Mouse (Mus musculus): ENCODE measurements around the gene Kif26b. TPM values are rescaled to one million over a fixed set of nuclear protein-coding genes. Genes with fewer than 3 reads are reported as not detected.
A peak's percentile ranks its signal among the peaks of the same experiment; 100 is the strongest.

Kif26b gene
- total and polyA plus RNA-seq, 2 experiments from 2014 or later = 3.4 to 33.7 TPM

DNA sequence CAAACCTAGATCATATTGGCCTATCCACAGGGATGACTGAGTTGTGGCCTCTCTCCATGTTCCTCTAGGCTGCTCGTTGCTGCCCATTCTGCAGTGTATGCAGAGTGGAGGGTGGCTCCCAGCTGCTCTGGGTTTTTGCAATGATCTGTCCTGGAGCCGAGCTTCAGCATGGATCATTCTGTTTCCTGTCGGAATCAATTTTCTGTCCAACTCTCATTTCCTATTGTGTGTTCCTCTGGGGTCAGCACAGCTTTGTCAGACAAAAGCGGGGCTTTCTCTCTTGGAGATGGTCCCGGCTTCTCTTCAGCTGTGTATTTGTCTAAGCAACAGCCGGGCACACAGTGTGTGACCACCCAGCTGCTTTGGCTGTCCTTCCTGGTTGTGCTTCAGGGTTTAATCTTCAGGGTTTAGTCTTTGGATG is 98.0 kb downstream of the Kif26b start:
- Histone ChIP-seq H3K4me3 (ENCODE audit: low read depth, low read length) (no peak overlapping the region), H3K27me3 (ENCODE audit: insufficient read depth, low read length) (no peaks in the 10 kb centered on the region), H3K36me3 (ENCODE audit: insufficient read depth) (no peaks in the 10 kb centered on the region), H3K9ac (no peak overlapping the region), H3K4me1 (ENCODE audit: insufficient read depth) (peaks cover 3% of the 10 kb centered on the region), H3K4me2 (ENCODE audit: low read depth) (no peak overlapping the region), H3K9me3 (ENCODE audit: low read length) (no peaks in the 10 kb centered on the region), H3K27ac (ENCODE audit: low read depth, low read length) (peak overlapping the region; percentile 54; the same call in 1 of the 2 replicates)
- ATAC-seq (peak; percentile 83), DNase-seq (peak; percentile 54)
- TF ChIP-seq CTCF (IDR thresholded peaks at IDR 0.05; ENCODE audit: low read depth) = no peak
- 40% methylated on average over 6 of the region's 6 CpGs for WGBS

DNA sequence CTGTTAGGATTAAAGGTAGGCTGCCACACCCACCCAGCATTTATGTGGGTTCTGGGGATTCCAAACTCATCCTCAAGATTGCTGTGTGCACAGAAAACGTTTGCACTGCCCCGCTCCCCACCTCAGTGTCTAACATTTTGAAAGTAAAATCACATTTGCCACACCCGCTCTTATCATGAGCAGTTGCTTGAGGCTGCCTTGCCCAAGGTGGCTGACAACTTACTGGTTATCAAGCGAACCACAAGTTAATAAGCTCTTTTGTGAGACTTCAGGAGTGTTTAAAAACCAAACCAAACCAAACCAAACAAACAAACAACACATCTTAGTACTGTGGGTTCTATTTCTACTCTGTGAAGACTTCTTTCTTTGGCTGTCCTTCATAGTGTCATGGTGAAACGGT is 101.1 kb downstream of the Kif26b start:
- H3K4me1 ChIP-seq (ENCODE audit: insufficient read depth) = peaks cover 3% of the 10 kb centered on the region
- H3K4me2 ChIP-seq (ENCODE audit: low read depth) = no peak overlapping the region
- H3K9ac ChIP-seq = no peak overlapping the region
- ATAC-seq (no peak), DNase-seq (no peak)
- TF ChIP-seq CTCF (IDR thresholded peaks at IDR 0.05; ENCODE audit: low read depth) = no peak
- WGBS = 83% methylated on average over 5 of the region's 5 CpGs
- H3K27me3 ChIP-seq (ENCODE audit: insufficient read depth, low read length) = no peaks in the 10 kb centered on the region
- no peak overlapping the region for H3K27ac ChIP-seq (ENCODE audit: low read depth, low read length)
- H3K9me3 ChIP-seq (ENCODE audit: low read length) = no peaks in the 10 kb centered on the region
- H3K36me3 ChIP-seq (ENCODE audit: insufficient read depth) = no peaks in the 10 kb centered on the region
- H3K4me3 ChIP-seq (ENCODE audit: low read depth, low read length) = no peak overlapping the region

DNA sequence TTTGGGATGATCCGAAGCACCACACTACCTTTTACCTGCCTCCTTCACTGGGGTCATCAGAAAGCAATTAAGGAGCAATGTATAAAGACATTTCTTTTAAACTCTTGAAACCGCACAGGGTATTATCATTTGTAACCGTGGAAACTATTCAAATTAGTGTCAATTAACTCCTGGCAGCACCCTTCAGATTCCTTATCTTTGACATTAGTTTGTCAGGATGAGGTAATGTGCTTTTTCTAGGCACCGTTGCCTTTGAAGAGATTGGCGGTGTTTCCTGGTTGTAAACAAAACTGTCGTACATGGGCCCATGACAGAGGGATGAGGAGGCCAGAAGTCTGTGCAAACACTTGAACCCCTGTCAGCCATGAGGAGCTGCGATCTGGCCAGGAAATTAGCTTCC is 102.9 kb downstream of the Kif26b start:
- ATAC-seq (peak; percentile 54; the same call in 1 of the 2 replicates), DNase-seq (no peak)
- no peak overlapping the region for H3K4me2 ChIP-seq (ENCODE audit: low read depth)
- H3K4me1 ChIP-seq (ENCODE audit: insufficient read depth) = peaks cover under 1% of the 10 kb centered on the region
- no peak overlapping the region for H3K9ac ChIP-seq
- no peak for TF ChIP-seq CTCF (IDR thresholded peaks at IDR 0.05; ENCODE audit: low read depth)
- 32% methylated on average over 7 of the region's 7 CpGs for WGBS
- no peaks in the 10 kb centered on the region for H3K9me3 ChIP-seq (ENCODE audit: low read length)
- H3K27ac ChIP-seq (ENCODE audit: low read depth, low read length) = no peak overlapping the region
- no peak overlapping the region for H3K4me3 ChIP-seq (ENCODE audit: low read depth, low read length)
- H3K27me3 ChIP-seq (ENCODE audit: insufficient read depth, low read length) = no peaks in the 10 kb centered on the region
- no peaks in the 10 kb centered on the region for H3K36me3 ChIP-seq (ENCODE audit: insufficient read depth)

DNA sequence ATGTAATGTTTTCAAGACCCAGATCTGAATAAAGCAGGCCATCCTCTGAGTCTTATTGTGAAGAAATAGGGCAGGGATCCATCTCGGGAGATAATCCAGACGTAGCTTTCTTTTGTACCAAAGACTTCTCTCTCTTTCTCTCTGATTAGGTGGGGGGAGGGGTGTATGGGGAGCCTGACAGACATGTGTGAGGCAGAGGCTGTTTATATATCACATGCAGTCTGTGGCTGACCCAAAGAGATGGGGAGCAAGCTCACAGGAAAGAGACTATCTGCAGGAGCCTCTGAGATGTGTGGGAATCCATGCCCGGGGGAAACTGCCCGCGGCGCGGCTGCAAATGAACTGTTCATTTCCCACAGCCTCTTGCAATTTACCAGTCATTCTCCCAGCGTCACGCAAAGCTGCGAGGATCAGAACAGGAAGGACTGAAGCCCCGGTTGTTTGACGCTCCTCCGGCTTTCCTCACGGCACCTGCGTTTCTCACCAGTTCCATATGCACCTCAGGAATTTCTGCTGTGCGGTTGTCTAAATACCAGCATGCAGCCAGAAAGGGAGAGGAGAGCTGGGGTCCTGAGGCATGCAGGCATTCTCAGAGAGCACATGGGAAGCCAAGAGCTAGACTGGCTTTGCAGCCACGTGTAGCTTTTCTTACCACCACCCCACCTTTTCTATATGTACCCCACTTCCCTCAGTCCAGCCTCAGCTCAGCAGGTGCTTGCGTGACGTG is 105.6 kb downstream of the Kif26b start:
- no peaks in the 10 kb centered on the region for H3K27me3 ChIP-seq (ENCODE audit: insufficient read depth, low read length)
- 0 out of 2 replicates have a peak overlapping the region, but pooled peaks have one; percentile 10 for H3K4me2 ChIP-seq (ENCODE audit: low read depth)
- TF ChIP-seq CTCF (IDR thresholded peaks at IDR 0.05; ENCODE audit: low read depth) = no peak
- WGBS = 55% methylated on average over 19 of the region's 19 CpGs
- no peak overlapping the region for H3K4me3 ChIP-seq (ENCODE audit: low read depth, low read length)
- DNase-seq (peak; percentile 35), ATAC-seq (peak; percentile 36)
- no peak overlapping the region for H3K27ac ChIP-seq (ENCODE audit: low read depth, low read length)
- H3K9ac ChIP-seq = no peak overlapping the region
- H3K9me3 ChIP-seq (ENCODE audit: low read length) = no peaks in the 10 kb centered on the region
- H3K4me1 ChIP-seq (ENCODE audit: insufficient read depth) = no peaks in the 10 kb centered on the region
- no peaks in the 10 kb centered on the region for H3K36me3 ChIP-seq (ENCODE audit: insufficient read depth)

DNA sequence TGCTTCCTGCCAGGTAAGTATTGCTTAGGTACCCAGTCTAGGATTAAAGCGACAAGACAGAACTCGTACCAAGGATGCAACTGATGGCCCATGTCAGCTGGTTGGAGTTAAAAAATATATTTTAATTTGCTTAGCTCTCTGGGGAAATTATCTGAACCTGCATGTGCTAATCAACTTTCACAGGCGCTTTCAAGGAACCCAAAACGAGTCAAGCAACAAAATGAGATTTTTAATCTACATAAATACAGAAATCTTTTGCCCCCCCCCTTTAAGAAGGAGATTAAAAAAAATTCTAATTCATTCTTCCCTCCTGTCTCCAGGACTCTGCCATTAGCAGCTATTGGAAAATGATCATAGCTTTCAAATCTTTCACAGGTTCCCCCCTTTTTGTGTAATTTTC is 106.5 kb downstream of the Kif26b start:
- Histone ChIP-seq H3K36me3 (ENCODE audit: insufficient read depth) (no peaks in the 10 kb centered on the region), H3K9ac (no peak overlapping the region), H3K4me3 (ENCODE audit: low read depth, low read length) (no peak overlapping the region), H3K27me3 (ENCODE audit: insufficient read depth, low read length) (no peaks in the 10 kb centered on the region), H3K4me1 (ENCODE audit: insufficient read depth) (no peaks in the 10 kb centered on the region), H3K9me3 (ENCODE audit: low read length) (no peaks in the 10 kb centered on the region), H3K4me2 (ENCODE audit: low read depth) (no peak overlapping the region), H3K27ac (ENCODE audit: low read depth, low read length) (no peak overlapping the region)
- DNase-seq (no peak), ATAC-seq (no peak)
- 77% methylated on average over 4 of the region's 4 CpGs for WGBS
- TF ChIP-seq CTCF (IDR thresholded peaks at IDR 0.05; ENCODE audit: low read depth) = no peak

DNA sequence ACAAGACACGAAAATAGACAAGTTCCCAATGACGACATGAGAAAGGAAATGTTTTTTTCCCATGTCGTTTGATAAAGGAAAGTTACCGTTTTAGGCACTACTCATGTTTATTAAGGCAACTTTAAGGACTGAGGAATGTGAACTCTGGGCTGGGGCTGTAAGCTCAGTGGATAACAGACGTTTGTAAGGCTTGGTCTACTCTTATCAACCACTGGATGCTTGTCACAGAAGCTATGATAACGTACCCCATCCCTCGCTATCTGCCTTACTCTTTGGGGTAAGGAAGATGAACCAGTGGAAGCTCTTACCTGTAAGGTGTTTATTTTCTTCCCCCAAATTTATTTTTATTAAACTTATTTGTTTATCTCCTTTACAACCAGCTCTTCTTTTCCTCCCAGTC is 108.4 kb downstream of the Kif26b start:
- no peak overlapping the region for H3K4me2 ChIP-seq (ENCODE audit: low read depth)

DNA sequence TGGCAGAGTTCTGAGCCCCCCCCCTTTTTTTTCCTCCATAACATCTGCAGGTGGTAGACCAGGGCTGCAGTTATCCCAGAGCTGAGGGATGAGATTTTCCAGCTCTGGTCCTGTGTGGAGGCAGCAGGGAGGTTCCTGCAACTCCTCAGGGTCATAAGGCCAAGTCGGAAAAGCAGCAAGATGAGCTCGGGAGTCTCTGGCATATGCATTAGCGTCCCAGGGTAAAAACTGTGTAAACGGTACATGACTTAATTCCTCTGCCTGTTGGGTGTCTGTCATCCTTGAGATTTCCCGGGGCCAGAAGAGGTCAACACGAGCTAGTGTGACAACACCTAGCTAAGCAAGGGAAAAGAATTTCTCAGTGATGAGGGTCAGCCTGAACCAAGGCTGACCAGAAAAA is 111.0 kb downstream of the Kif26b start:
- no peaks in the 10 kb centered on the region for H3K27me3 ChIP-seq (ENCODE audit: insufficient read depth, low read length)
- H3K4me3 ChIP-seq (ENCODE audit: low read depth, low read length) = no peak overlapping the region
- ATAC-seq (no peak), DNase-seq (no peak)
- H3K9me3 ChIP-seq (ENCODE audit: low read length) = no peaks in the 10 kb centered on the region
- no peaks in the 10 kb centered on the region for H3K36me3 ChIP-seq (ENCODE audit: insufficient read depth)
- H3K27ac ChIP-seq (ENCODE audit: low read depth, low read length) = no peak overlapping the region
- no peaks in the 10 kb centered on the region for H3K4me1 ChIP-seq (ENCODE audit: insufficient read depth)
- TF ChIP-seq CTCF (IDR thresholded peaks at IDR 0.05; ENCODE audit: low read depth) = no peak
- H3K9ac ChIP-seq = no peak overlapping the region
- H3K4me2 ChIP-seq (ENCODE audit: low read depth) = no peak overlapping the region
- 80% methylated on average over 6 of the region's 6 CpGs for WGBS

More for the DNA sequence above, 108.4 kb downstream of the Kif26b start:
- no peaks in the 10 kb centered on the region for H3K4me1 ChIP-seq (ENCODE audit: insufficient read depth)
- H3K4me3 ChIP-seq (ENCODE audit: low read depth, low read length) = no peak overlapping the region
- WGBS = 90% methylated on average over 7 of the region's 7 CpGs
- H3K27me3 ChIP-seq (ENCODE audit: insufficient read depth, low read length) = no peaks in the 10 kb centered on the region
- H3K9ac ChIP-seq = no peak overlapping the region
- DNase-seq (no peak), ATAC-seq (no peak)
- H3K27ac ChIP-seq (ENCODE audit: low read depth, low read length) = no peak overlapping the region
- H3K9me3 ChIP-seq (ENCODE audit: low read length) = no peaks in the 10 kb centered on the region
- H3K36me3 ChIP-seq (ENCODE audit: insufficient read depth) = no peaks in the 10 kb centered on the region
- no peak for TF ChIP-seq CTCF (IDR thresholded peaks at IDR 0.05; ENCODE audit: low read depth)
